In genomic region chr5:139324045-139324491, GRCm38 (mm10) we compare ENCODE assay signal across 8 mouse cellular contexts. TPM values are rescaled to one million over a fixed set of nuclear protein-coding genes. Genes with fewer than 3 reads are reported as not detected.
DNase-seq lines count a peak whose midpoint lies in the region; ATAC-seq lines count a peak whose summit lies in the region.

No protein-coding gene starts in this region.

- peaks cover 16% of the 10 kb centered on the region for H3K4me1 ChIP-seq in liver, embryonic 11.5 days (replicated peaks; ENCODE audit: control insufficient read depth, insufficient read depth, low read length)

- H3K27me3 ChIP-seq in liver, embryonic 11.5 days (replicated peaks; ENCODE audit: control insufficient read depth, insufficient read depth, low read length), result peaks cover 25% of the 10 kb centered on the region

- intact Hi-C loops in left cerebral cortex, postnatal 25 days (cut with DNase I), result loop anchor here (2.0 kb wide), 1 partner anchor 71 kb away; the partner anchor contains the start of gene Get4

- H3K36me3 ChIP-seq in liver, embryonic 11.5 days (ENCODE audit: control insufficient read depth, insufficient read depth, low read length), result no peaks in the 10 kb centered on the region

- H3K4me3 ChIP-seq in liver, embryonic 11.5 days (ENCODE audit: low read depth, low read length), result peak overlapping the region; percentile 86

- H3K9ac ChIP-seq in liver, embryonic 11.5 days (ENCODE audit: low read depth, low read length), result no peak overlapping the region

- no peak for DNase-seq in liver, embryonic 11.5 days (ENCODE audit: low spot score)
- no peak for DNase-seq in liver
- DNase-seq in cerebellum, adult 18-20 months, result peak; percentile 56 to 61
- peak; percentile 58 to 81 for DNase-seq in left cerebral cortex, postnatal 25 days (ENCODE audit: low spot score in 2 of 2)
- DNase-seq in retina, embryonic 14.5 days (ENCODE audit: low spot score), result peak; percentile 29
- no peak for DNase-seq in T-cell, adult 2 months (ENCODE audit: low spot score)
- no peak for DNase-seq in spleen, adult 18-20 months

- H3K27ac ChIP-seq in liver, embryonic 11.5 days (ENCODE audit: low read depth, low read length), result no peak overlapping the region

- no peaks in the 10 kb centered on the region for H3K9me3 ChIP-seq in liver, embryonic 11.5 days (ENCODE audit: control insufficient read depth, low read length)

- 69% methylated on average over 5 of the region's 5 CpGs for WGBS in liver, embryonic 11.5 days

- peak overlapping the region; percentile 99 for H3K4me2 ChIP-seq in liver, embryonic 11.5 days

- ATAC-seq in liver, embryonic 11.5 days (replicated peaks; ENCODE audit: low FRiP score), result no peak
- ATAC-seq in hematopoietic stem cell, adult 5-6 weeks (replicated peaks in 1 of 2; ENCODE audit: insufficient read depth in 1 of 2, low FRiP score in 2 of 2, low TSS enrichment in 1 of 2, low read depth in 1 of 2, poor library complexity in 2 of 2, severe bottlenecking in 2 of 2), result peak; percentile 61 to 72

RNA-seq across cellular contexts. Expression of gene Adap1, which starts 1.4 kb away (rescaled TPM):
- 7.2 and 8.1 TPM in 2 replicates for polyA plus RNA-seq in liver, embryonic 11.5 days (2014; fragmentation: Nextera tagmentation; extraction: Ambion mirVana)
- 19.4 and 29.0 TPM in 2 replicates for total RNA-seq in hematopoietic stem cell, adult 5-6 weeks (2017)
- total RNA-seq in left cerebral cortex, postnatal 25 days (2021), result 100 to 1,000 TPM; 295 to 315 TPM

RNA-seq across cellular contexts. Expression of gene Cox19, which starts 27.1 kb away (rescaled TPM):
- polyA plus RNA-seq in liver, embryonic 11.5 days (2014; fragmentation: Nextera tagmentation; extraction: Ambion mirVana), result 98.1 and 103 TPM in 2 replicates
- 14.9 and 18.7 TPM in 2 replicates for total RNA-seq in hematopoietic stem cell, adult 5-6 weeks (2017)
- total RNA-seq in left cerebral cortex, postnatal 25 days (2021), result 10 to 100 TPM; 65.6 to 70.7 TPM

RNA-seq across cellular contexts. Expression of gene Cyp2w1, which starts 28.3 kb away (rescaled TPM):
- not detected in 2 replicates for polyA plus RNA-seq in liver, embryonic 11.5 days (2014; fragmentation: Nextera tagmentation; extraction: Ambion mirVana)
- not detected in 2 replicates for total RNA-seq in hematopoietic stem cell, adult 5-6 weeks (2017)
- total RNA-seq in left cerebral cortex, postnatal 25 days (2021), result not detected

RNA-seq across cellular contexts. Expression of gene Gpr146, which starts 53.4 kb away (rescaled TPM):
- 13.4 and 15.1 TPM in 2 replicates for polyA plus RNA-seq in liver, embryonic 11.5 days (2014; fragmentation: Nextera tagmentation; extraction: Ambion mirVana)
- 11.2 and 11.8 TPM in 2 replicates for total RNA-seq in hematopoietic stem cell, adult 5-6 weeks (2017)
- total RNA-seq in left cerebral cortex, postnatal 25 days (2021), result 10 to 100 TPM; 12.0 to 13.5 TPM

Comparison
In these comparisons a context has a peak if more than half of its experiments do, and no peak if none do; other contexts are left out.
1. DNase-seq: peak in cerebellum, adult 18-20 months (2 of 2), left cerebral cortex, postnatal 25 days (2 of 2) and retina, embryonic 14.5 days (single experiment); none in liver, embryonic 11.5 days (single experiment), liver (single experiment), T-cell, adult 2 months (single experiment) and spleen, adult 18-20 months (0 of 2).